Mouse (Mus musculus) G1E (cell line): ENCODE measurements at regions not wholly inside any gene's neighbourhood (a gene's known extent, or its start where the extent isn't known, plus 50 kb on each side); places are given as distances from the start of the nearest gene placed in this dataset.
A peak's percentile ranks its signal among the peaks of the same experiment; 100 is the strongest.

Experiments used
- ATAC-seq: 2 replicates; pipeline ENCODE4 v1.8.0; 2016; ENCODE audit warnings: mild to moderate bottlenecking; ENCODE audit not compliant: insufficient number of reproducible peaks, poor library complexity, low FRiP score, severe bottlenecking; ENCODE audit errors: extremely low read depth
- DNase-seq: peaks from one replicate; pipeline ENCODE4 v3.0.0; 2012; ENCODE audit warnings: low spot score
- H3K27me3 ChIP-seq: 2 replicates; pipeline ENCODE4 v1.6.1; 2012; ENCODE audit warnings: mild to moderate bottlenecking, low read length, inconsistent platforms; ENCODE audit not compliant: insufficient read depth
- H3K36me3 ChIP-seq: replicated peaks from 2 replicates; pipeline ENCODE3; 2012; ENCODE audit warnings: mild to moderate bottlenecking, inconsistent platforms
- H3K4me1 ChIP-seq: 2 replicates; pipeline ENCODE4 v1.6.1; 2012; ENCODE audit warnings: low read depth, low read length, inconsistent platforms, mixed read lengths; ENCODE audit not compliant: insufficient read depth
- H3K4me3 ChIP-seq: 2 replicates; pipeline ENCODE4 v1.5.1; 2012; ENCODE audit warnings: low read depth, mild to moderate bottlenecking, inconsistent platforms, low read length, moderate library complexity, mixed read lengths
- H3K9me3 ChIP-seq: replicated peaks from 2 replicates; pipeline ENCODE4 v1.6.1; 2012; ENCODE audit warnings: inconsistent platforms
- CTCF ChIP-seq: IDR thresholded peaks from 2 replicates; pipeline ENCODE4 v1.5.1; 2012; ENCODE audit warnings: low read depth, low read length, inconsistent platforms, mixed read lengths
- GATA1 ChIP-seq: IDR thresholded peaks from 2 replicates; pipeline ENCODE4 v1.6.1; 2012; ENCODE audit warnings: borderline replicate concordance, low read length, inconsistent platforms, mixed read lengths
- GATA2 ChIP-seq: IDR thresholded peaks from 2 replicates; pipeline ENCODE4 v1.6.1; 2012; ENCODE audit warnings: low read depth, low read length, inconsistent platforms, borderline replicate concordance
- POLR2AphosphoS5 ChIP-seq: IDR thresholded peaks from 2 replicates; pipeline ENCODE4 v1.6.1; 2012; ENCODE audit warnings: low read depth, low read length, inconsistent platforms; ENCODE audit not compliant: insufficient replicate concordance
- TAL1 ChIP-seq: conservative IDR thresholded peaks from 2 replicates; pipeline ENCODE4 v1.6.1; 2012; ENCODE audit warnings: low read depth, low read length, inconsistent platforms, mixed read lengths

DNA sequence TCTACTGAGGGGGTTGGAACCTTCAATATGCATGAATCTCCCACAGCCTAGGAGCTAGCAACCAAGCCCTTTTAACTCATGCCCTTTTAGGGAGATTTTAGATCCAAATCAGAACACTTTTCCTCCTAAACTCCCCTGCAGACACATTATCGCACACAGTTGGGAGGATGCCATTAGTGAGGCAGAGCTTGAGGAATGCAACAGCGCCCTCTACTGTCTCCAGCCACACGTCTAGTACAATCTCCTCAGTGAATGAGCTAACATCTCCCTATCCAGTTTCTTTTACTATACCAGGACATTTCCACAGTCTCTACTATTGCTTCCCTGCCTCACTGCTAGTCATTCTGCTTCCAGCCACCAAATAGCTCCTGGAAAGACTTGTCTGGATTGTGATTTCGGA lies 59.3 kb downstream of the 1700080O16Rik start:
- Histone ChIP-seq H3K9me3 (no peaks in the 10 kb centered on the region), H3K4me1 (no peaks in the 10 kb centered on the region), H3K4me3 (no peak overlapping the region), H3K27me3 (no peaks in the 10 kb centered on the region), H3K36me3 (no peaks in the 10 kb centered on the region)
- DNase-seq (peak; percentile 3), ATAC-seq (no peak)
- peak; percentile 45 for TF ChIP-seq CTCF
- no peak for TF ChIP-seq POLR2AphosphoS5

DNA sequence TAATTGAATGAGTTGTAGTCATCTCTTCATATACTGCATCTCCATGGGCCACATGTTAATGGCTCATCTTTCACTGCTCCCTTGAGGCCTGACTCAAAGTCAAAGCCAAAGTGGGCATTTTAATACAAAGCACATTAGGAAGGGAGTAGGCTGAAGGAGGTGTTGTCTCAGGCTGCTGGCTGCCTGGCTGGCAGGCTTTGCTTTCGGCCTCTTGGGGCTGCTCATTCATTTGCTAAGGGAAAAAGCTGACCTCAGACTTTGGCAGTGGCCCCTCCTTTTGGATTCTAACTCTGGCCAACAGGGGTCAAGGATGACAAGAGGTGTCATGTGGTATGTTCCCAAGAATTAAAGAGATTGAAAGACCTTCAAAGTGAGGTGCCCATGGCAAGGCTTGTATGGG lies 61.0 kb downstream of the 1700080O16Rik start:
- no peak for DNase-seq

DNA sequence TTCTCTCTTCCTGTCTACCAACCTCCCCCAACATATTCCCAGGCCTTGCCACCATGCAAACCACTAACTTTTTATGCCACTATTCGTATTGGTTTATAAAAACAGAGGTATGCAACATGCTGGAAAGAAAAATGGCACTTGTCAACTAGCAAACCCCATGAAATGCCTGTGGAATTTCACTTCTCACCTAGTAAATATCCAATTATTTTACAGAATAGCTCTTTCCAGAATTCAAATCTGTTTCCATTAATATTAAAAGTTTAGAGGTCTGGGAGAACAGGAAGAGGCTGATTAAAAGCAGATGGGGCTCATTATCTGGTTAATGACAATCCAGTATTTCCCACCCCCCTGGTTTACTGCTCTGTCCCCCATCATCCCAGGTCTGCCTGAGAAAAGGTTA lies 62.0 kb downstream of the 1700080O16Rik start:
- Histone ChIP-seq H3K4me3 (no peak overlapping the region), H3K4me1 (no peaks in the 10 kb centered on the region), H3K9me3 (no peaks in the 10 kb centered on the region), H3K27me3 (no peaks in the 10 kb centered on the region), H3K36me3 (no peaks in the 10 kb centered on the region)
- TF ChIP-seq TAL1 (no peak), GATA1 (no peak), GATA2 (no peak)
- DNase-seq, result no peak
- no peak for ATAC-seq

More for the DNA sequence above, 61.0 kb downstream of the 1700080O16Rik start:
- H3K4me3 ChIP-seq, result no peak overlapping the region
- no peaks in the 10 kb centered on the region for H3K4me1 ChIP-seq
- H3K36me3 ChIP-seq, result no peaks in the 10 kb centered on the region
- no peaks in the 10 kb centered on the region for H3K27me3 ChIP-seq
- no peak for ATAC-seq
- no peaks in the 10 kb centered on the region for H3K9me3 ChIP-seq
- no peak for TF ChIP-seq GATA1
- TF ChIP-seq CTCF, result no peak
- no peak for TF ChIP-seq TAL1
- TF ChIP-seq GATA2, result no peak
- TF ChIP-seq POLR2AphosphoS5, result no peak

DNA sequence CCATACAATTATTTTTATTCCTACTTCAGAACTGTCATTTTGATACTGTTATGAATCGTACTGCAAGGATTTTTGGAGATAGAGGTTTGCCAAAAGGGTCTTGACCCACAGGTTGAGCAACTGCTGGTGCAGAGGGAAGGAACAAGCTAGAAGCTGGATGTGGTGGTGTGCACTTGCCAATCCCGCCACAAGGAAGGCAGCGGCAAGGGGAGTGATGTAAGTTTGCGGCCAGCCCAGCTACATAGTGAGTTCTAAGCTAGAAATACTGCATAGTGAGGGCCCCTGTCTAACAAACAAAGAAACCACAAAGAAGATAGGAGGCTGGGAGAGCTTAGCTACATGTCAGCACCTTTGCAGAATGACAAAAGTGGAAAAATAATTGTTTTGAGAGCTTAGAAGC lies 74.1 kb downstream of the 1700080O16Rik start:
- no peaks in the 10 kb centered on the region for H3K36me3 ChIP-seq
- no peaks in the 10 kb centered on the region for H3K9me3 ChIP-seq
- H3K4me1 ChIP-seq, result no peaks in the 10 kb centered on the region
- no peak overlapping the region for H3K4me3 ChIP-seq
- DNase-seq (no peak), ATAC-seq (no peak)
- no peaks in the 10 kb centered on the region for H3K27me3 ChIP-seq
- TF ChIP-seq TAL1 (no peak), CTCF (no peak), GATA1 (no peak), POLR2AphosphoS5 (no peak), GATA2 (no peak)

DNA sequence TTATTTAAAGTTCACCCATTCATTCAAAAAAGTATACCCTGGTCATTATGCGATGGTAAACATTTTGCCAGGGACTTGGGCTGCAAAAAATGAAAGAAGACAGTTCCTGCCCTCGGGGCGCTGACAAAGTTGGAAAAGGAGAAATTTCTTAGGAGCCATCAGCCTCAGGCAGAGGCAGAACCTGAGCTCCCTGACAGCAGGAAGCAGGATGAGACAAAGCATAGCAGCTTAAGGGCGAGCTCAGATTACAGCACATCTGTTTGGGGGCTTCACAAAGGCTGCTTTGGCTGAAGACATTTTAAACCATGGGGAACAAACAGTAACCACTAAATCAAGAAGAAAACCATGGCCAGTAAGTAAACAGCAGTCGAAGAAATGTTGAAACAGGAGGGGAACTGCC lies 75.5 kb downstream of the 1700080O16Rik start:
- Histone ChIP-seq H3K9me3 (no peaks in the 10 kb centered on the region), H3K27me3 (no peaks in the 10 kb centered on the region), H3K36me3 (no peaks in the 10 kb centered on the region), H3K4me1 (no peaks in the 10 kb centered on the region), H3K4me3 (no peak overlapping the region)
- no peak for TF ChIP-seq CTCF
- no peak for TF ChIP-seq POLR2AphosphoS5
- no peak for TF ChIP-seq TAL1
- TF ChIP-seq GATA1, result no peak
- no peak for TF ChIP-seq GATA2
- no peak for ATAC-seq
- no peak for DNase-seq

DNA sequence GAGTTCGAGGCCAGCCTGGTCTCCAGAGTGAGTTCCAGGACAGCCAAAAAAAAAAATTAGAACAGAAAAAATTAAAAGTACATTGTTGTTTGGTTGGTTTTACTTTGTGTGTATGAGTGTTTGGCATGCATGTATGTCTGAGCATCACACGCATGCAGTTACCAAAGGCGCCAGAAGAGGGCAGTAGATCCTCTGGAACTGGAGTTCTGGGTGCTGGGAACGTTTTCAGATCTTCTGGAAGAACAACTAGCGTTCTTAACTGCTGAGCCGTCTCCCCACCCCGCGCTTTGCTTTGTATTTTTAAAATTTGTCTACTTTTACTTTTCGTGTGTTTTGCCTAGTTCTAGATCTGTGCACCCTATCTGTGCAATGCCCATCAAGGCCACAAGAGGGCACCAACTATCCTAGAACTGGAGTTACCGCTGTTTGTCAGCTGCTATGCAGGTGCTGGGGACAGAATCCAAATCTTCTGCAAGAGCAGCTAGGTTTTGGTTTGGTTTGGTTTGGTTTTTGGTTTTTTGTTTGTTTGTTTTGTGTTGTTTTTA lies 76.9 kb downstream of the 1700080O16Rik start:
- no peak overlapping the region for H3K4me3 ChIP-seq
- TF ChIP-seq TAL1 (no peak), CTCF (peak; percentile 17; the same call in 1 of the 2 replicates), POLR2AphosphoS5 (no peak), GATA2 (no peak), GATA1 (no peak)
- DNase-seq (no peak), ATAC-seq (no peak)
- H3K27me3 ChIP-seq, result no peaks in the 10 kb centered on the region
- no peaks in the 10 kb centered on the region for H3K4me1 ChIP-seq
- no peaks in the 10 kb centered on the region for H3K9me3 ChIP-seq
- H3K36me3 ChIP-seq, result no peaks in the 10 kb centered on the region

DNA sequence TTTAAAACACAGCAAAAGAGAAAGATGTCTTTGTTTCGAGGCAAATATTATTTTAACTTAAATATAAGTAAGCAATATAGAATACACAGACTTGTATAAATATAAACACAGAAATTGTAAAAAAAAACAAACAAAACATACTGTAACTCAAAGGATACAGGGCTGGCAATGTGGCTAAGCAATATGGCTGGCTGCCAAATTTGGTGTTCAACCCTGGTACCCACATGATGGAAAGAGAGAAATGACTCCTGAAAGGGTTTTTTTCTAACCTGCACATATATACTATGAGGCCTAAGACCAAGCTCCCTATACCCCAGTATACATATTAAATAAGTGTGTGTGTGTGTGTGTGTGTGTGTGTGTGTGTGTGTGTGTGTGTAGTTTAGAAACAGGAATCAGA lies 79.9 kb downstream of the 1700080O16Rik start:
- no peaks in the 10 kb centered on the region for H3K9me3 ChIP-seq

More for the DNA sequence above, 79.9 kb downstream of the 1700080O16Rik start:
- Histone ChIP-seq H3K4me1 (no peaks in the 10 kb centered on the region), H3K36me3 (no peaks in the 10 kb centered on the region), H3K4me3 (no peak overlapping the region), H3K27me3 (no peaks in the 10 kb centered on the region)
- ATAC-seq (no peak), DNase-seq (no peak)
- no peak for TF ChIP-seq GATA1
- TF ChIP-seq POLR2AphosphoS5, result no peak
- TF ChIP-seq CTCF, result no peak
- TF ChIP-seq GATA2, result no peak
- no peak for TF ChIP-seq TAL1
